Mouse (Mus musculus): Measurements from ENCODE around the gene Gabarap. TPM values are rescaled to one million over a fixed set of nuclear protein-coding genes. Genes with fewer than 3 reads are reported as not detected.
A peak's percentile ranks its signal among the peaks of the same experiment; 100 is the strongest.

Gene Gabarap
- polyA plus RNA-seq, 1 experiment from 2014 or later, result 331 TPM

DNA sequence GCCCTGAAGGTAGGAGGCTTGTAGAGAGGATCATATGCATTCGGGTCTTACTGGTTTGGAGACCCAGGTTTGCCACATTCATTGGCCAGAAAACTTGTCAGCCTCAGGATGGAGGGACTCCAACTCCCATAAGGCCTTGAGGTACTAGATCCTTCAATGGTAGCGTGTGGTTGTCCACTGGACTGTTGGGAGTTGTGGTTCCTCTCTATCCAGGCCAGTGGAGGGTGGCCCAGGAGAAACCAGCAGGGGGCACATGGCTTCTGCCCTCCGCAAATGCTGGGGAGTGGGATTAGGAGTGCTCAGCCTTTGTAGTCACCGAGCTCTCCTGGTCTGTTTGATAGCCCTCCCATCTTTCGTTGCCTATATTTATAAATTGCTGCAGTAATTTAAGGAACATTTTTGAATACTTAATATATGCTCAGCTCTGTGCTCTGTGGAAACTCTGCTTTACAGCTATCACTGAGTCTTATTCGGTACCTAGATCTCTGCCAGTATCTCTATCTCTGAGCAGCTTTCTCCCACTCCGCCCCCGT lies 29.9 kb downstream of the Gabarap start:
- peak overlapping the region; percentile 97 for H3K27ac ChIP-seq (replicated peaks)
- H3K4me1 ChIP-seq, result peaks cover 92% of the 10 kb centered on the region
- H3K9me3 ChIP-seq, result no peaks in the 10 kb centered on the region
- under 1% methylated on average over 8 of the region's 8 CpGs for WGBS
- H3K4me3 ChIP-seq, result peak overlapping the region; percentile 86
- peak; percentile 86 for DNase-seq (ENCODE audit: low spot score)
- H3K36me3 ChIP-seq (replicated peaks), result no peaks in the 10 kb centered on the region
- no peaks in the 10 kb centered on the region for H3K27me3 ChIP-seq (replicated peaks; ENCODE audit: low read depth, poor library complexity, severe bottlenecking)

DNA sequence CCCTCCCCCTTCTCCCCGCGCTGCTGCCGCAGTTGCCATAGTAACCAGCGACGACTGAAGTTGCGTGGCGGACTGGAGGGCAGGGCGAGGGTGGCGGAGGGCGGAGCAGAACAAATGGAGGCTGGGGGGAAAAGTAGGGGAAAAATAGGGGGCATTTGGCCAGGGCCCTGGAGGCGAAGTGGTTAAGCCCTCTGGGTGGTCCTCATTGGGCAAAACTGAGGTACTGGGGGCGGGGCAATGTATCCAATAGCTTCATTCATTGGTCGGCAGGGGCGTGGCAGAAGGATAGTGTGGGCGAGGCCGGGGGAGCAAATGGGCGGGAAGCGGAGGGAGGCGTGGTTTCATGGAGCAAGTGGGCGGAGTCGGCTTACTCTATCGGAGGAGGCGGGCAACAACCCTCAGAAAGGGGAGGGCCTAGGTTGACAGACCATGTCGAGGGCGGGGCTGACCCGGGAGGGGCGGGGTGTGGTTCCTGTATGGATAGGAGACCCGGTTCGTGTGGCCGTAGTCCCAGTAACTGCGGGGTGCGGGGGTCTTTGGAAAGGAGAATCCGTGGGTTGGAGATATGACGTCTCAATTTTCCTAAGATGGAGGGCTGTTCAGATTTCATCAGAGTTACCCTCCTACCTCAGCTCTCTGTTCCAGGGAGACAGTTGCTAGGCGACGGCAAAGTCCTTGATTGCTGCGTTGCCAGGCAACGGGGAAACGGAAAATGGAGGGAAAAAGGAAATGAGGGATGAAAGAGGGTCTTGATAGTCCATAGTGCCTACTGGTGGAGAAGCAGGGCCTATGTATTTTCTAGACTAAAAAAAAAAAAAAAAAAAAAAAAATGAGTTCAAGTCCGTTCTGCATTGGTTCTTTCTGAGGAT lies 30.6 kb downstream of the Gabarap start:
- no peaks in the 10 kb centered on the region for H3K9me3 ChIP-seq
- H3K27ac ChIP-seq (replicated peaks), result peak overlapping the region; percentile 97
- H3K4me1 ChIP-seq, result peaks cover 98% of the 10 kb centered on the region
- H3K27me3 ChIP-seq (replicated peaks; ENCODE audit: low read depth, poor library complexity, severe bottlenecking), result no peaks in the 10 kb centered on the region
- no peaks in the 10 kb centered on the region for H3K36me3 ChIP-seq (replicated peaks)
- peak overlapping the region; percentile 86 for H3K4me3 ChIP-seq
- WGBS, result 2% methylated on average over 40 of the region's 40 CpGs
- peak; percentile 99 for DNase-seq (ENCODE audit: low spot score)

DNA sequence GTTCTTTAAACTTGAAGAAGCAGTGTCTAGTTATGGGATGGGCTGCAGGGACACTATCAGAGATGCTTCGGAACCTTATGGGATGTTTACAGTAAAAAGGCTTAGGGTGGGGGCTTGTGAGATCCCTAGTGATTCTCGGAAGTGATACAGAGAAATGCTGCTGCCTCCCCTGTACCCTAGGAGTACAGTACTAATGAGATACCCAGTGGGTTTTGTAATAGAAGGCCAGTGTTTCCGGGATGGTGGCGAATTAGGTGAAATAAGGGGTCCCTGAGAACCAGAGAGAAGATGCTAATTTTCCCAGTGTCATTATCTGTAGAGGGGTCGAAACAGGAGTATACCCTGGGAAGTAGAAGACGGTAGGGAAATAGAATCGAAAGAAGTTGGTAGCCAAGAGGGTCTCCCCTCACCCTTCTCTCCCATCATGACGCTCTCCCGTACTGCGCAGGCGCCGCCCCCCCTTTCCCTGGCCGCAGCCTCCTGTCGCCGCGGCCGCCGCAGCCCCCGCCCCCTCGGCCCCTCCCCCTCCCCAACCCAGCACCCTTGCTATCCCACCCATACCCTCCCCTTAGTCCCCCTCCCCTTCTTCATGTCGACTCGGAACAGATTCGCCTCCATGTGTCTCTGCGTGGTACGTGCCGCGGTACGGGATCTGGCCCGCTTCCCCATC lies 32.7 kb downstream of the Gabarap start:
- H3K27ac ChIP-seq (replicated peaks), result peak overlapping the region; percentile 81
- H3K36me3 ChIP-seq (replicated peaks), result no peaks in the 10 kb centered on the region
- H3K9me3 ChIP-seq, result no peaks in the 10 kb centered on the region
- peak overlapping the region; percentile 58 for H3K4me3 ChIP-seq
- DNase-seq (ENCODE audit: low spot score), result peak; percentile 84
- peaks cover 98% of the 10 kb centered on the region for H3K4me1 ChIP-seq
- 5% methylated on average over 27 of the region's 29 CpGs for WGBS
- H3K27me3 ChIP-seq (replicated peaks; ENCODE audit: low read depth, poor library complexity, severe bottlenecking), result no peaks in the 10 kb centered on the region

DNA sequence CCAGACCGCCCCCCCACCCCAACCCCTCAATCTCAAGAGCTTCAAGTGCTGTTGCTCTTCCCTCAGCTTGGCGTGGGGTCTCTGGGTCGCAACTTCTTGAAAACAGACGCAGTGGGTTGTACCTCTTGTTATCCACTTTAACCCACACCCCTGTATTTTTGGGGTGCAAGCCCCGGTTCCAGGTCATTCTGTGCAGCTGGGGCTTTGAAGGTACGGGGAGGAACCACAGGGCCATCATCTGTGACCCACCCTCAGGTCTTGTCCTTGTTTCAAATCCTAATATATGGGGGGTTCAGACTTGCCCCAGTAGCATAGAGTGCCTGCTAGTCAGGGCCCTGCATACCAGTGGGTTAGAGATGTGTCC lies 33.2 kb downstream of the Gabarap start:
- peak overlapping the region; percentile 81 for H3K27ac ChIP-seq (replicated peaks)
- DNase-seq (ENCODE audit: low spot score), result no peak

DNA sequence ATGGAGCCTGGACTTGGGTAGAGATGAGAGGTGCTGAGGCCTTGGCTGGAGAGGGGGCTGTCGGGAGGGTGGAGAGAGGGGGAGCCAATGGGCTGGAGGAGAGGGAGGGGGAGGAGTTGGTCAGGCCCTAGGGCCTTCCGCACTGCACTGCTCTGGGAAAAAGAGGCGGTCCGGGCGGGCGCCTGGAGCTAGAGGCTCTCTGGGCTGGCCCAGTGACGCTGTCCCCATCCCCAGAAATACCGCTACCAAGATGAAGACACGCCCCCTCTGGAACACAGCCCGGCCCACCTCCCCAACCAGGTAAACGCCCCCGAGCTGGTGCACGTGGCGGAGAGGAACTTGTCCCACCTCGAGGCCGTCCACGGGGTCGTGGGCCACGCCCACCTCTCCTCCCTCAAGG lies 35.7 kb downstream of the Gabarap start:
- Histone ChIP-seq H3K36me3 (replicated peaks) (peaks cover 16% of the 10 kb centered on the region), H3K27me3 (replicated peaks; ENCODE audit: low read depth, poor library complexity, severe bottlenecking) (no peaks in the 10 kb centered on the region), H3K27ac (replicated peaks) (peak overlapping the region; percentile 83), H3K4me1 (peaks cover 91% of the 10 kb centered on the region), H3K9me3 (no peaks in the 10 kb centered on the region), H3K4me3 (peak overlapping the region; percentile 55)
- WGBS, result under 1% methylated on average over 19 of the region's 19 CpGs
- peak; percentile 83 for DNase-seq (ENCODE audit: low spot score)

More for the DNA sequence above, 33.2 kb downstream of the Gabarap start:
- peaks cover 98% of the 10 kb centered on the region for H3K4me1 ChIP-seq
- no peaks in the 10 kb centered on the region for H3K27me3 ChIP-seq (replicated peaks; ENCODE audit: low read depth, poor library complexity, severe bottlenecking)
- 13% methylated on average over 6 of the region's 6 CpGs for WGBS
- H3K9me3 ChIP-seq, result no peaks in the 10 kb centered on the region
- peak overlapping the region; percentile 58 for H3K4me3 ChIP-seq
- no peaks in the 10 kb centered on the region for H3K36me3 ChIP-seq (replicated peaks)

DNA sequence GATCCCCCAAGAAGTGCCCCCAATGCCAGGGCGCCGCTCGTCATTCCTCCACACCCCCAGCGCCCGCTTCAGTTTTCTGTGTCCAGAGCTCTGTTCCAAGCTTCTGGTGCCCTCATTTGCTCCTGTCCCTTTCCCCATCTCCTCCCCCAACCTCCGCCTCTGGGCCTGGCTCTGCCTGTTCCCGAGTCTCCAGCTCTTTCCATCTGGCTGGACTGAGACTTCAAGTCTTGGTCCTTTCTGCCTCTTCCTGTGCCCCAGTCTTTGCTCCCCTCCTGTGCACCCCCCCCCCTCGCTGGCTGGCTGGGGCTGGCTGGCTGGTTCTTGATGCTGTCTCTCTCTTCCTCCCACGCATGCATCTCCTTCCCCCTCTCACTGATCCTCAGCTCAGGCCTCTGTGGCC lies 36.5 kb downstream of the Gabarap start:
- H3K27me3 ChIP-seq (replicated peaks; ENCODE audit: low read depth, poor library complexity, severe bottlenecking), result no peaks in the 10 kb centered on the region
- no peak for DNase-seq (ENCODE audit: low spot score)
- no peaks in the 10 kb centered on the region for H3K9me3 ChIP-seq
- peak overlapping the region; percentile 55 for H3K4me3 ChIP-seq
- H3K36me3 ChIP-seq (replicated peaks), result peaks cover 23% of the 10 kb centered on the region
- peaks cover 84% of the 10 kb centered on the region for H3K4me1 ChIP-seq
- peak overlapping the region; percentile 83 for H3K27ac ChIP-seq (replicated peaks)
- WGBS, result 48% methylated on average over 9 of the region's 9 CpGs

DNA sequence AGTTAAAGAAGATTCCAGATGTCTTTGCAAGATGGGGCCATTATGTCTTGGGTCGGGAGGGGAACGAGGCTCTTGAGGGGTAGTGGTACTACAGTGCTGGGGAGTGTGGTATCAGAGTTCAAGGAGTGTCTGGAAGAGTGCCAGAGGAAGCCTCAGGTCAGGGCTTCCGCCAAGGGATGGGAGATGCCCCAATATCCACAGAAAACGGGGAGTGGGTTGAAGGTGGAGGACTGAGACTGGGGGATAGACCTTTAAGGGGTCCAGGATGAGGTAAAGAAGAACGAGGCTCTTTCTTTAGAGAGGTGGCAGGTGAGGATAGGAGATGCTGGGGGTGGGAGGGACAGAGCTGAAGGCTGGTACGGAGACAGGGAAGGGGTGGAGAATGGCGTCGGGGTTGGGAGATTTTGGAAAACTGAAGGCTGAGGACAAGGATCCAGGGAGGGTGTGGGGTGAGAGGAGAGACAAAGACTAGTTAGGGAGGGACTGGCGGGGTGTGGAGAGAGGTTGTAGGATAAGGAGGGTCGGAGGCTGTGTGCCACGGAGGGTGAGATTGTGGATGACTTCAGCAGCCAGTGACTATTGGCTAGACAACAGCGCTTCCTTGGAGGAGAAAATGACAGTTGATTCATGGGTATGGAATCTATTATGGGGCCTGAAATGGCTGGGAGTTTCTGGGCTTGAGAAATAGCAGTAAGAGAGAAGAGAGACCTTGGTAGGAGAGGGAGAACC lies 37.6 kb downstream of the Gabarap start:
- no peak for DNase-seq (ENCODE audit: low spot score)
- Histone ChIP-seq H3K27ac (replicated peaks) (peak overlapping the region; percentile 83), H3K27me3 (replicated peaks; ENCODE audit: low read depth, poor library complexity, severe bottlenecking) (no peaks in the 10 kb centered on the region), H3K4me1 (peaks cover 72% of the 10 kb centered on the region), H3K36me3 (replicated peaks) (peaks cover 34% of the 10 kb centered on the region), H3K9me3 (no peaks in the 10 kb centered on the region), H3K4me3 (peak overlapping the region; percentile 55)
- WGBS, result 26% methylated on average over 12 of the region's 12 CpGs

DNA sequence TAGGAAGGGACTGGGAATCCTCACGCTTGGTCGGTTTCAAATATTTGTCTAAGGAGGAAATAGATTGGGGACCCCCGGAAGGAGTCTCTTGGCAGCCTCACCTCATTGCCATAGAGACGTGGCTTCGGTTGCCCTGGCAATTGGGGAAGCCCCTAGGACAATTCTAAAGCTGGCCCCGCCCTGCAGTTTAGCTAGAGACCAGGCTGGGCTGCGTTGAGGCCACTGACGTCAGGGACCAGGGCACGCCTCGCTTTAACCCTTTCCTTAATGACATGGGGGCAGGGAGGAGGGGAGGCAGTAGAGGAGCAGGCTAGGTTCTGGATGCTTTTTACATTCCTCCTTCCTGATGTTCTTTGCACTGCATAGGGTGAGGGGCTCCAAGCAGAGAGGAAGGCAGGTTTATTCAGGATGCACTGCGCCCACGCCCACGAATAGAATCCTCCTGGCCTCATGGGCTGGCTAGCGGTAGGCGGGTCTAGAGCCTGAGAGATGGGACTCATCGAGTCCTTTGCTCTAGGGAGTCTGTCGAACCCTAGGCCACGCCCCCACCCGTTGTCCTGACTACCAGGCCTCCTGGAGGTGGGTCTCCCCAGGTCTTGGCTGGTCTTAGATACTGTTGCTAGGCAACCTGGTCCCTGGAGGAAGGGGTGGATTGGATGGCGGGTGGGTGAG lies 38.3 kb downstream of the Gabarap start:
- WGBS, result under 1% methylated on average over 20 of the region's 20 CpGs
- DNase-seq (ENCODE audit: low spot score), result peak; percentile 98
- H3K4me3 ChIP-seq, result peak overlapping the region; percentile 55
- peaks cover 40% of the 10 kb centered on the region for H3K36me3 ChIP-seq (replicated peaks)
- peak overlapping the region; percentile 83 for H3K27ac ChIP-seq (replicated peaks)
- no peaks in the 10 kb centered on the region for H3K9me3 ChIP-seq
- peaks cover 65% of the 10 kb centered on the region for H3K4me1 ChIP-seq
- no peaks in the 10 kb centered on the region for H3K27me3 ChIP-seq (replicated peaks; ENCODE audit: low read depth, poor library complexity, severe bottlenecking)

DNA sequence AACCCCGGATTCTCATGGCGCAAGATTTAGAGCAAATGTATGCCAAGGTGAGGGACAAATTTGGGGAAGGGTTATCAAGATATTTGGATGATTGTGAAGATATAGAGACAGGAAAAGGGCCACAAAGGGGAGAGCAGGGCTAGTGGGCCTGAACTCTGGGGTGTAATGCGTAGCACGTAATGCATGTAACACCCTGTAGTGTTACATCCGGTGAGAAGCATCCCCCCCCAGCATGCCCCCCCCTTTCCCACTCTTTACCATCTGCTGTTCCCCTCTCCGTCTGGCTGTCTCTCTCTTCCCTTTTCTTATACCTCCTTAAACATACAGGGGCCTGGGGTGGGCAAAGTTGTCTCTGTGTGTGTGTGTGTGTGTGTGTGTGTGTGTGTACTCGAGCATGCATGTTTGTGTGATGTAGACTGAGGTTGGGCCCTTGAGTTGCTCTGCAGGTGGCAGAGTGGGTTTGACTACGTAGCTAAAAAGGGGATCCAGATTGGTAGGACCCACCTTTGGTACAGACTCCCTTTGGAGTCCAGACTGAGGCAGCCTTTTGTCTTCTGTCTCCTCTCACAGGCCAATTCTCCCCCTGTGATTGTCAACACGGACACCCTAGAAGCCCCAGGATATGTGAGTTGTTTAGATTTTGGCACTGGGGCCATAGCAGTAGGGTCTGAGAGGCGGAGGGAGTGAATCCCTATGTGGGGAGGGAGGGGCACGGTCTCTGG lies 39.0 kb downstream of the Gabarap start:
- Histone ChIP-seq H3K4me1 (peaks cover 58% of the 10 kb centered on the region), H3K27ac (replicated peaks) (peak overlapping the region; percentile 83), H3K9me3 (no peaks in the 10 kb centered on the region), H3K4me3 (peak overlapping the region; percentile 55), H3K27me3 (replicated peaks; ENCODE audit: low read depth, poor library complexity, severe bottlenecking) (no peaks in the 10 kb centered on the region), H3K36me3 (replicated peaks) (peaks cover 47% of the 10 kb centered on the region)
- WGBS, result 45% methylated on average over 11 of the region's 11 CpGs
- DNase-seq (ENCODE audit: low spot score), result no peak

DNA sequence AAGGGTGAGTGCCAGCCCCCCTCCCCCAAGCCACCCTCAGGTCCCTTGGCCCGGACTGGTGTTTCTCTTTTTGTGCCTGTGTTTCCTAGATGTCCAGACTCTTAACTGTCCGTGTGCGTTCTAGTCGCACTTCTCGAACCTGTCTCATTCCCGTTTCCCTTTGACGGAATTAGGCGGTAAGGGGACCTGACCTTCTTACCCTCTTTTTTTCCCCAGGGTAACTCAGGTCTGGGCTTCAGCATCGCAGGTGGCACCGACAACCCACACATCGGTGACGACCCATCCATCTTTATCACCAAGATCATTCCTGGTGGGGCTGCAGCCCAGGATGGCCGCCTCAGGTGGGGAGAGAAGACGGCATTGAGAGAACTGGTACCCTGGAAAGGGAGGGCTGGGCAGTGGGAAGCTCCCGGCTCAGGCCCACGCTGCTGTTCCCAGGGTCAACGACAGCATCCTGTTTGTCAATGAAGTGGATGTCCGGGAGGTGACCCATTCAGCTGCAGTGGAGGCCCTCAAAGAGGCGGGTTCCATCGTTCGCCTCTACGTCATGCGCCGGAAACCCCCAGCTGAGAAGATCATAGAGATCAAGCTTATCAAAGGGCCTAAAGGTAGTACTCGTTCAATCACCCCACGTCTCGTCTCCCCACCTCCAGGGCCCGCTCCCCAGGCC lies 39.8 kb downstream of the Gabarap start:
- WGBS, result 92% methylated on average over 28 of the region's 28 CpGs
- peak overlapping the region; percentile 83 for H3K27ac ChIP-seq (replicated peaks)
- H3K4me3 ChIP-seq, result peak overlapping the region; percentile 55; the same call in 1 of the 2 replicates
- H3K27me3 ChIP-seq (replicated peaks; ENCODE audit: low read depth, poor library complexity, severe bottlenecking), result no peaks in the 10 kb centered on the region
- no peaks in the 10 kb centered on the region for H3K9me3 ChIP-seq
- DNase-seq (ENCODE audit: low spot score), result no peak
- H3K4me1 ChIP-seq, result peaks cover 51% of the 10 kb centered on the region
- peaks cover 54% of the 10 kb centered on the region for H3K36me3 ChIP-seq (replicated peaks)

DNA sequence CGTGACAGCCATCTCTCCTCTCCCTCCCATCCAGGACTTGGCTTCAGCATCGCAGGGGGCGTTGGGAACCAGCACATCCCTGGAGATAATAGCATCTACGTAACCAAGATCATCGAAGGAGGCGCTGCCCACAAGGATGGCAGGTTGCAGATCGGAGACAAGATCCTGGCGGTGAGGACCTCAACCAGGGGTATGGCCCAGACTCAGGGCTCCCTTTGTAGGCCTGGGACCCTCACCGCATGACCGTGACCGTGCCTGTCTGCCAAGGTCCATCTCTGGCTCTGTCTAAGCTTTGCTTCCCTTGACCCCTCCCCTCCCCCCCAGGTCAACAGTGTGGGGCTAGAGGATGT lies 40.4 kb downstream of the Gabarap start:
- DNase-seq (ENCODE audit: low spot score), result no peak
- H3K36me3 ChIP-seq (replicated peaks), result peaks cover 55% of the 10 kb centered on the region
- H3K27me3 ChIP-seq (replicated peaks; ENCODE audit: low read depth, poor library complexity, severe bottlenecking), result no peaks in the 10 kb centered on the region
- peaks cover 46% of the 10 kb centered on the region for H3K4me1 ChIP-seq
- no peaks in the 10 kb centered on the region for H3K9me3 ChIP-seq
- no peak overlapping the region for H3K4me3 ChIP-seq
- WGBS, result 96% methylated on average over 11 of the region's 11 CpGs
- H3K27ac ChIP-seq (replicated peaks), result no peak overlapping the region
